Mouse (Mus musculus) left cerebral cortex, postnatal 4 days (tissue): ENCODE results near the gene Rtl1. TPM values are rescaled to one million over a fixed set of nuclear protein-coding genes. Genes with fewer than 3 reads are reported as not detected.

Experiments used
- DNase-seq: peaks from one replicate; pipeline ENCODE4 v3.0.0-alpha.2; 2022
- intact Hi-C: fragments of 180-260 bp; cut with DNase I; formaldehyde crosslinking; loops from one replicate; pipeline ENCODE4 v1.15.1; 2025
- total RNA-seq, 2 experiments: library from RNA; stranded (reverse); gene quantifications; 2 replicates each; pipeline ENCODE4 v1.2.3; 2021

Rtl1 gene
- under 1 TPM in 1 of 2 experiments, not detected in 1; 0.34 TPM for total RNA-seq

- intact Hi-C loops = no loop called here
Measured at GRCm38 (mm10) chr12:109600230-109600629, at the start of gene Rtl1. TSS of gene Rtl1 (minus strand) at chr12:109600330.

GRCm38 (mm10) chr12:109640560-109641167, 40.5 kb upstream of the Rtl1 start:
- intact Hi-C loops = no loop called here
- no peak for DNase-seq

More at GRCm38 (mm10) chr12:109600230-109600629, at the start of gene Rtl1:
- no peak for DNase-seq

- no peak for DNase-seq
- intact Hi-C loops = no loop called here
Measured at GRCm38 (mm10) chr12:109632035-109632434, 31.9 kb upstream of the Rtl1 start.

- intact Hi-C loops = loop anchor here (10.0 kb wide), 1 partner anchor 746 kb away; no protein-coding TSS in a partner anchor
- no peak for DNase-seq
Measured at GRCm38 (mm10) chr12:109628887-109629286, 28.8 kb upstream of the Rtl1 start.

- intact Hi-C loops = loop anchor here (10.0 kb wide), 1 partner anchor 748 kb away; no protein-coding TSS in a partner anchor
- DNase-seq = no peak
Measured at GRCm38 (mm10) chr12:109626910-109627309, 26.8 kb upstream of the Rtl1 start.

GRCm38 (mm10) chr12:109620196-109620595, 20.1 kb upstream of the Rtl1 start:
- intact Hi-C loops = loop anchor here (10.0 kb wide), 1 partner anchor 755 kb away; no protein-coding TSS in a partner anchor
- peak; percentile 29 for DNase-seq

- intact Hi-C loops = no loop called here
Measured at GRCm38 (mm10) chr12:109617993-109618392, 17.9 kb upstream of the Rtl1 start.

GRCm38 (mm10) chr12:109617126-109617525, 17.0 kb upstream of the Rtl1 start:
- no peak for DNase-seq
- intact Hi-C loops = no loop called here

More at GRCm38 (mm10) chr12:109617993-109618392, 17.9 kb upstream of the Rtl1 start:
- no peak for DNase-seq

GRCm38 (mm10) chr12:109615371-109615770, 15.2 kb upstream of the Rtl1 start:
- no peak for DNase-seq
- intact Hi-C loops = no loop called here

GRCm38 (mm10) chr12:109614416-109614815, 14.3 kb upstream of the Rtl1 start:
- no peak for DNase-seq
- intact Hi-C loops = no loop called here

GRCm38 (mm10) chr12:109612392-109613385, 12.6 kb upstream of the Rtl1 start:
- intact Hi-C loops = no loop called here

GRCm38 (mm10) chr12:109608576-109609440, 8.7 kb upstream of the Rtl1 start:
- intact Hi-C loops = no loop called here
- DNase-seq = no peak

More at GRCm38 (mm10) chr12:109612392-109613385, 12.6 kb upstream of the Rtl1 start:
- no peak for DNase-seq

GRCm38 (mm10) chr12:109607953-109608352, 7.8 kb upstream of the Rtl1 start:
- no peak for DNase-seq
- intact Hi-C loops = no loop called here

GRCm38 (mm10) chr12:109607191-109607590, 7.1 kb upstream of the Rtl1 start:
- intact Hi-C loops = no loop called here

GRCm38 (mm10) chr12:109604982-109605721, 5.0 kb upstream of the Rtl1 start:
- intact Hi-C loops = no loop called here
- no peak for DNase-seq

More at GRCm38 (mm10) chr12:109607191-109607590, 7.1 kb upstream of the Rtl1 start:
- no peak for DNase-seq

- intact Hi-C loops = no loop called here
- no peak for DNase-seq
Measured at GRCm38 (mm10) chr12:109598551-109599250, 1.4 kb downstream of the Rtl1 start.

- DNase-seq = no peak
- intact Hi-C loops = no loop called here
Measured at GRCm38 (mm10) chr12:109596726-109597125, 3.4 kb downstream of the Rtl1 start.

- intact Hi-C loops = no loop called here
- DNase-seq = no peak
Measured at GRCm38 (mm10) chr12:109596232-109596631, 3.9 kb downstream of the Rtl1 start.

GRCm38 (mm10) chr12:109595753-109596152, 4.4 kb downstream of the Rtl1 start:
- intact Hi-C loops = no loop called here
- peak; percentile 73 for DNase-seq
